Mouse (Mus musculus) gastrocnemius, adult 2 months (tissue): ENCODE data around the gene Lypd5. TPM values are rescaled to one million over a fixed set of nuclear protein-coding genes. Genes with fewer than 3 reads are reported as not detected.
"Not testable (repeated sequence)": the region's sequence is repeated elsewhere in the genome, so short reads cannot be mapped to it uniquely, and the experiment has no call there.

ENCODE experiments used
- DNase-seq: peaks from one replicate; pipeline ENCODE4 v3.0.0; 2022
- H3K27ac ChIP-seq: fragments of 200-600 bp; 2 replicates; pipeline ENCODE4 v1.8.1; 2022; ENCODE audit warnings: mild to moderate bottlenecking
- H3K4me3 ChIP-seq: fragments of 200-600 bp; 2 replicates; pipeline ENCODE4 v1.8.1; 2022; ENCODE audit warnings: mild to moderate bottlenecking, moderate library complexity
- CTCF ChIP-seq: fragments of 200-600 bp; IDR thresholded peaks from 2 replicates; pipeline ENCODE4 v1.8.1; 2022; ENCODE audit warnings: antibody characterized with exemption, mild to moderate bottlenecking, moderate library complexity
- intact Hi-C: fragments of 180-260 bp; cut with DNase I; formaldehyde crosslinking; loops from one replicate; pipeline ENCODE4 v1.15.1; 2025
- microRNA-seq: library from miRNA; unstranded; fragments of <30 nt; microRNA quantifications from one replicate; pipeline ENCODE4 v1.2.0, GENCODE M21; 2021
- total RNA-seq, 2 experiments: library from RNA; stranded (reverse); gene quantifications; 2 replicates each; pipeline ENCODE4 v1.2.3; 2021

Gene Lypd5
- total RNA-seq, 2 experiments from 2014 or later, result not detected

DNA sequence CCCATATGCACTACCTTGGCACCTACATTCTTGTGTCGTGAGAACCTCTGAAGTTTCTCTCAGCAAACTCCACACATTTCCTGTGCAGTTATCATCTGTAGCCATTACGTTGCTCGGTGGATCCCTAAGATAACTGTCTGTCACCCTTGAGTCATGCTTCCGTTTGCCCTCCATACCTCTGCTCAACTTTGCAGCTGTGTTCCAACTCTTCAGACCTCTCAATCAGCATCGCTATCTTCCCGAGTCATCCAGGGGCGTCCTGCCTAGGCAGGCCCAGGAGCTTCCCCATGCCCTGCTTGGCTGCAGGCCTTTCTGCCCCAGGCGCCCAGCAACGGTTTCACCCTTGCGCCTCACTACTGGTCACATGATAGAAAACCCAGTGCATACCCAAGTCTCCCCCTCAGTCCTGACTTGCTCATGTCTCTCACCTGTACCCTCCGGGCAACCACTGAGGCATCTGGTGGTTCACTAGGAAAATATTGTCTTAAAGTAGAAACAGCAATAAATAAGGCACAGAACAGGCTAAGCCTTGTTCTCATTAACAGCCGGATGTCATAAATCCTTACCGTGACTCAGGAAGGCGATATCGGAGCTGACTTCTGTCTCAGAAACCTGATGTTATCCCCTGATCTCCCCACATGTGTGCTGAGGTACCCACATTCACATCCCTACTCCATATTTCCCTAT lies 45.6 kb downstream of the Lypd5 start:
- intact Hi-C loops, result no loop called here
- Histone ChIP-seq H3K4me3 (no peak overlapping the region), H3K27ac (no peak overlapping the region)
- no peak for TF ChIP-seq CTCF
- no peak for DNase-seq

DNA sequence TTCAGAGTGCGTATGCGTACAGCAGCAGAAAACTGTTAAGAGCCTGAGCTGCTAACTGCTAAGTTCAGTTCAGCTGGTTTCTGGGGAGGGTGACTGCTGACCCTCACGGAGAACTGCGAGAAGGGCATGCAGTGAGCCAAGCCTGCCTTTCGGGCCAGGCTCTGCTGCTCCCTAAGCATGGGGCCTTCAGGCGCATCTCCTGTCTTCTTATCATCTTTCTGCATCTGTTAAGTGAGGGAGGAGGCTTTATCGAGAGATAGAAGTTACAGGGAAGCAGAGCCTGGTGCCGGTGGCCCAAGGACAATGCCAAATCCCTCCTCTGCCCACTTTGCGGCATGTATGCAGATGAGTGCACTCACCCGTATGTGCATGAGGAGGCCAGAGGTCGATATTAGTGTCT lies 47.8 kb downstream of the Lypd5 start:
- no peak overlapping the region for H3K4me3 ChIP-seq
- intact Hi-C loops, result no loop called here
- no peak overlapping the region for H3K27ac ChIP-seq
- TF ChIP-seq CTCF, result no peak
- DNase-seq, result no peak

DNA sequence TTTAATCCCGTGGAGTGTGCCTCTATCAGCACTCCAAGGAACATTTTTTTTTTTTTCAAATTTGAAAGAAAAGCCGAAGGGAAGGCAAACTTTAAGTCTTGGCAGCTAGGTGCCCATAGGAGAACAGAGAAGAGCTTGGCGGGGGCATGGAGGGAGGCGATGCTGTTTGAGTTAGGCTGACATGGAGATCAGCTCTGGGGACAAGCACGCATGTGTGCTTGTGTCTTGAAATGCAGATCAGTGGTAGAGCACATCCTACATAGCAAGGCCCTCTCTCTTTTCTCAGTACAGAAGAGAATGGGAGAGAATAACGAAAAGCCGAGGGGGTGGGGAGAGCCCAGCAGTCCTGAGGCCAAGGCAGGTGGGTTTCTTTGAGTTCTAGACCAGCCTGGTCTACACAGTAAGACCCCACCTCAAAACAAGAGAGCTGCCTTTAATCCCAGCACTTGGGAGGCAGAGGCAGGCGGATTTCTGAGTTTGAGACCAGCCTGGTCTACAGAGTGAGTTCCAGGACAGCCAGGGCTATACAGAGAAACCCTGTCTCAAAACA lies 49.4 kb downstream of the Lypd5 start:
- no peak overlapping the region for H3K4me3 ChIP-seq

DNA sequence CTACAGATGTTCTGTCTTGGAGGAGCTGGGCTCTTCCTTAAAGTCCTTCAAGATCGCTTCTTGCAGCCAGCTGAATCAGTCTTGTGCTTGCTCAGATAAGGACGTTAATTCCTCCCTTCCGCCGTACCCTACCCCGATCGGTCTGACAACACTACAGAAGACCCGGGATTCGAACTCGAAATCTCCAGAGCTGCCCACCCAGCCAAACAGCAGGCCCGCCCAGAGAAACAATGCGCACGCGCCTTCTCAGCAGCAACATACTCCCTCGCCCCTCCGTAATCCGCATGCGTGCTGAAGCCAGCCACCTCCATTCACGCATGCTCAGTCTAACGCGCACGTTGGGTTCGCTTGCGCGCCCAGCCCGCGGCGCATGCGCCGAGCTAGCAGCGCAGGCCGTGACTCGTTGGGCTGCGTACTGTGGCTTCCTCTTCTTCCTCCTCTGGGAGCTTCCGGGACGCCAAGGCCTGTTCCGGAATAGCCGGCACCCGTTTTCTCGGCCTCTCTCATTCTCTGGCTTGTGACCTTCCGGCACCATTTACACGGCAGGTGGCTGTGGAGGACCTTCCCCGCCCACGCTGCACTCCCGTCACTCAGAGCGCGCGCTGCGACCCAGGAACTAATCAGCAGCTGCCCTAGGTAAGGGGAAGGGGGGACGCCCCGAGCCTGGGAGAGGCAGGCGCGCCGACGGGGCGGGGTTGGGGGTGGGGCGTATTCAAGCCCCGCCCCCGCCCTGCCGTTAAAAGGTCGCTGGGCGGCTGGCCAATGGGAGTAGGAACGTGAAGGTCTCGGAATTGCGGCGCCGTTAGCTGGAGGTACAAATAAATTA lies 50.5 kb downstream of the Lypd5 start, which contains the start of gene Smg9:
Gene Smg9 (plus strand): TSS at position 364 of the 826 bp plus-strand sequence.
- Histone ChIP-seq H3K4me3 (peak within 1 kb of the TSS; percentile 76), H3K27ac (peak within 1 kb of the TSS; percentile 97)
- peak; percentile 98 for DNase-seq
- intact Hi-C loops, result no loop called here
- TF ChIP-seq CTCF, result no peak

More for the DNA sequence above, 49.4 kb downstream of the Lypd5 start:
- intact Hi-C loops, result no loop called here
- no peak for TF ChIP-seq CTCF
- no peak for DNase-seq
- no peak overlapping the region for H3K27ac ChIP-seq

DNA sequence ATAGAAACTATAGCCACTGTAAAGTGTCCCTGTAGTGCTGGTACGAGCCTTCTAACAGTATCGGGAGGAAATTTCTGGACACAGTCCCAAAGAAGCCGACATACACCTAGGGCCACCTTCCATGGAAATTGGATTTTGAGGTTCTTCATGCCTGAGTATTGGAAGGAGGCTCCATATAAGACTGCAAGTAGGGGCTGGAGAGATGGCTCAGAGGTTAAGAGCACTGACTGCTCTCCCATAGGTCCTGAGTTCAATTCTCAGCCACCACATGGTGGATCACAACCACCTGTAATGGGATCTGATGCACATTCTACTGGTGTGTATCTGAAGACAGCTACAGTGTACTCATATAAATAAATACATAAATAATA lies 51.1 kb downstream of the Lypd5 start:
- intact Hi-C loops, result no loop called here
- no peak for TF ChIP-seq CTCF
- DNase-seq, result no peak
- peak overlapping the region; percentile 76 for H3K4me3 ChIP-seq
- H3K27ac ChIP-seq, result peak overlapping the region; percentile 97

DNA sequence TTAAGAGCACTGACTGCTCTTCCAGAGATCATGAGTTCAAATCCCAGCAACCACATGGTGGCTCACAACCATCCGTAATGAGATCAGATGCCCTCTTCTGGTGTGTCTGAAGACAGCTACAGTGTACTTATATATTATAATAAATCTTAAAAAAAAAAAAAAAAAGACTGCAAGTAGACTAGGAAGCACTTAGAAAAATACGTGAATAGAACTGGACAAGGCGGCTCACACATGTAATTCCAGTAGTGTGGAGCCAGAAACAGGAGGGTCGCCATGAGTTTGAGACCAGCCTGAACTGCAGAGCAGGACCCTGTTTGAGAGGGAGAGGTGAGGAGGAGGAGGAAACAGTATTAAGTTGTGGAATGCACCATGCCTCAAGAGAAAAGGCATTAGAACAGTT lies 51.5 kb downstream of the Lypd5 start:
- intact Hi-C loops, DNase-seq: not testable (repeated sequence)
- Histone ChIP-seq H3K4me3 (peak overlapping the region; percentile 76), H3K27ac (peak overlapping the region; percentile 97)

DNA sequence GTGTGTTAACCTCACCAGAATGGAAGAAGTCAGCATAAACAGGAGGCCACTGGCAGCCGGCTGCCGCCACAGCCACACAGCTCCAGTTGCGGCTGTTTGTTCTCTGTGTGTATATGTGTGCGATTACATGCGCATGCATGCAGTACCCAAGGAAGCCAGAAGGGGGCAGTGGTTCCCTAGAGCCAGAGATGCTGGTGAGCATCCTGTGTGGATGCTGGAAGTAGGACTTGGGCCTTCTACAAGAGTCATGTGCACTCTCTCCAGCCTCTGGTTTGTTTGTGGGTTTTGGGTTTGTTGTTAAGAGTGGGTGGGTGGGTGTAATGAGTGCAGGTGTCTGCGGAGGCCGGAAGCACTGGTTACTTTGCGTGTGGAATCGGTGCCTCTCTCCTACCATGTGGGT lies 53.9 kb downstream of the Lypd5 start:
- H3K27ac ChIP-seq, result no peak overlapping the region

More for the DNA sequence above, 53.9 kb downstream of the Lypd5 start:
- peak; percentile 50 for TF ChIP-seq CTCF
- intact Hi-C loops, result no loop called here
- no peak overlapping the region for H3K4me3 ChIP-seq
- DNase-seq, result no peak

Small RNA genes lying within 50 kb of the gene (microRNA-seq; reads per million reads assigned to microRNA genes)
- gene Gm27592, result not detected

Other genes with a start within 250 kb of the Lypd5 start
- gene Zfp112, start 236.9 kb upstream of the Lypd5 start, total RNA-seq, result 1 to 10 TPM; 6.6 to 6.7 TPM
- gene Zfp235, start 215.0 kb upstream of the Lypd5 start, total RNA-seq, result 1 to 10 TPM; 3.7 to 5.1 TPM
- gene Zfp114, start 174.1 kb upstream of the Lypd5 start, total RNA-seq, result under 1 TPM in 1 of 2 experiments, not detected in 1; 0.56 TPM
- 1 to 10 TPM; 3.3 to 3.6 TPM for gene Zfp111, start 137.8 kb upstream of the Lypd5 start, total RNA-seq
- 1 to 10 TPM; 2.4 TPM for gene Zfp109, start 111.6 kb upstream of the Lypd5 start, total RNA-seq
- gene Zfp108, start 94.4 kb upstream of the Lypd5 start, total RNA-seq, result 1 to 10 TPM; 1.9 to 2.3 TPM
- gene Zfp93, start 78.8 kb upstream of the Lypd5 start, total RNA-seq, result 1 to 10 TPM; 4.3 to 5.9 TPM
- 1 to 10 TPM; 2.6 to 4.1 TPM for gene Zfp61, start 48.0 kb upstream of the Lypd5 start, total RNA-seq
- gene Zfp94, start 32.5 kb upstream of the Lypd5 start, total RNA-seq, result 1 to 10 TPM; 2.4 to 2.5 TPM
- not detected for gene Tescl, start 15.3 kb upstream of the Lypd5 start, total RNA-seq
- under 1 TPM; 0.25 to 0.64 TPM for gene Kcnn4, start 21.1 kb downstream of the Lypd5 start, total RNA-seq
- 10 to 100 TPM in 1 of 2 experiments, 1 to 10 TPM in 1; 9.4 to 10.2 TPM for gene Smg9, start 50.4 kb downstream of the Lypd5 start, total RNA-seq
- not detected for gene Irgc1, start 103.1 kb downstream of the Lypd5 start, total RNA-seq
- 1 to 10 TPM in 1 of 2 experiments, under 1 TPM in 1; 0.89 to 1.3 TPM for gene Plaur, start 113.3 kb downstream of the Lypd5 start, total RNA-seq
- gene Cadm4, start 132.8 kb downstream of the Lypd5 start, total RNA-seq, result 1 to 10 TPM; 2.4 to 2.8 TPM
- gene Zfp428, start 157.8 kb downstream of the Lypd5 start, total RNA-seq, result 1 to 10 TPM; 3.5 to 6.5 TPM
- not detected for gene AC161166.1, start 163.3 kb downstream of the Lypd5 start, total RNA-seq
- gene Irgq, start 181.5 kb downstream of the Lypd5 start, total RNA-seq, result 10 to 100 TPM; 11.5 to 16.1 TPM
- gene Pinlyp, start 196.9 kb downstream of the Lypd5 start, total RNA-seq, result not detected
- gene Xrcc1, start 197.1 kb downstream of the Lypd5 start, total RNA-seq, result 10 to 100 TPM; 18.3 to 18.5 TPM
- 10 to 100 TPM; 22.0 to 27.4 TPM for gene Ethe1, start 238.3 kb downstream of the Lypd5 start, total RNA-seq
- under 1 TPM in 1 of 2 experiments, not detected in 1; 0.17 TPM for gene Zfp575, start 238.4 kb downstream of the Lypd5 start, total RNA-seq